Mouse (Mus musculus): ENCODE data around the gene Col4a1.

The Col4a1 gene

GRCm38 (mm10) chr8:11299317-11299602, 13.4 kb downstream of the Col4a1 start:
- DNase-seq (ENCODE audit: extremely low spot score, low spot score) = no peak

GRCm38 (mm10) chr8:11298531-11299316, 13.9 kb downstream of the Col4a1 start:
- DNase-seq (ENCODE audit: extremely low spot score, low spot score) = peak; percentile 42

- no peak for DNase-seq (ENCODE audit: extremely low spot score, low spot score)
Measured at GRCm38 (mm10) chr8:11297141-11297838, 15.3 kb downstream of the Col4a1 start.

GRCm38 (mm10) chr8:11296282-11296943, 16.2 kb downstream of the Col4a1 start:
- DNase-seq (ENCODE audit: extremely low spot score, low spot score) = no peak

- no peak for DNase-seq (ENCODE audit: extremely low spot score, low spot score)
Measured at GRCm38 (mm10) chr8:11292611-11293010, 20.0 kb downstream of the Col4a1 start.

- no peak for DNase-seq (ENCODE audit: extremely low spot score, low spot score)
Measured at GRCm38 (mm10) chr8:11290533-11290932, 22.1 kb downstream of the Col4a1 start.

GRCm38 (mm10) chr8:11288286-11288685, 24.3 kb downstream of the Col4a1 start:
- DNase-seq (ENCODE audit: extremely low spot score, low spot score) = no peak

- DNase-seq (ENCODE audit: extremely low spot score, low spot score) = no peak
Measured at GRCm38 (mm10) chr8:11287139-11287538, 25.5 kb downstream of the Col4a1 start.

GRCm38 (mm10) chr8:11285437-11285836, 27.2 kb downstream of the Col4a1 start:
- no peak for DNase-seq (ENCODE audit: extremely low spot score, low spot score)

GRCm38 (mm10) chr8:11283217-11283616, 29.4 kb downstream of the Col4a1 start:
- DNase-seq (ENCODE audit: extremely low spot score, low spot score) = no peak

- no peak for DNase-seq (ENCODE audit: extremely low spot score, low spot score)
Measured at GRCm38 (mm10) chr8:11282696-11283095, 29.9 kb downstream of the Col4a1 start.

GRCm38 (mm10) chr8:11282139-11282538, 30.5 kb downstream of the Col4a1 start:
- no peak for DNase-seq (ENCODE audit: extremely low spot score, low spot score)

GRCm38 (mm10) chr8:11280721-11281268, 31.8 kb downstream of the Col4a1 start:
- no peak for DNase-seq (ENCODE audit: extremely low spot score, low spot score)

GRCm38 (mm10) chr8:11279296-11279826, 33.3 kb downstream of the Col4a1 start:
- DNase-seq (ENCODE audit: extremely low spot score, low spot score) = no peak

- no peak for DNase-seq (ENCODE audit: extremely low spot score, low spot score)
Measured at GRCm38 (mm10) chr8:11278101-11278611, 34.5 kb downstream of the Col4a1 start.

GRCm38 (mm10) chr8:11277602-11278051, 35.0 kb downstream of the Col4a1 start:
- no peak for DNase-seq (ENCODE audit: extremely low spot score, low spot score)

GRCm38 (mm10) chr8:11276286-11276685, 36.3 kb downstream of the Col4a1 start:
- no peak for DNase-seq (ENCODE audit: extremely low spot score, low spot score)

- no peak for DNase-seq (ENCODE audit: extremely low spot score, low spot score)
Measured at GRCm38 (mm10) chr8:11274415-11274814, 38.2 kb downstream of the Col4a1 start.

- no peak for DNase-seq (ENCODE audit: extremely low spot score, low spot score)
Measured at GRCm38 (mm10) chr8:11273506-11274158, 39.0 kb downstream of the Col4a1 start.

- DNase-seq (ENCODE audit: extremely low spot score, low spot score) = no peak
Measured at GRCm38 (mm10) chr8:11272205-11272604, 40.4 kb downstream of the Col4a1 start.

GRCm38 (mm10) chr8:11270826-11271225, 41.8 kb downstream of the Col4a1 start:
- DNase-seq (ENCODE audit: extremely low spot score, low spot score) = no peak
